Mouse (Mus musculus) kidney, adult 8-10 months (tissue): ENCODE measurements around the gene Gm43552.
A peak's percentile ranks its signal among the peaks of the same experiment; 100 is the strongest.
"Not testable (repeated sequence)": the region's sequence is repeated elsewhere in the genome, so short reads cannot be mapped to it uniquely, and the experiment has no call there.

Source experiments
- DNase-seq, 2 experiments: peaks; one replicate each; pipeline ENCODE4 v3.0.0; 2022

Gene Gm43552

DNA sequence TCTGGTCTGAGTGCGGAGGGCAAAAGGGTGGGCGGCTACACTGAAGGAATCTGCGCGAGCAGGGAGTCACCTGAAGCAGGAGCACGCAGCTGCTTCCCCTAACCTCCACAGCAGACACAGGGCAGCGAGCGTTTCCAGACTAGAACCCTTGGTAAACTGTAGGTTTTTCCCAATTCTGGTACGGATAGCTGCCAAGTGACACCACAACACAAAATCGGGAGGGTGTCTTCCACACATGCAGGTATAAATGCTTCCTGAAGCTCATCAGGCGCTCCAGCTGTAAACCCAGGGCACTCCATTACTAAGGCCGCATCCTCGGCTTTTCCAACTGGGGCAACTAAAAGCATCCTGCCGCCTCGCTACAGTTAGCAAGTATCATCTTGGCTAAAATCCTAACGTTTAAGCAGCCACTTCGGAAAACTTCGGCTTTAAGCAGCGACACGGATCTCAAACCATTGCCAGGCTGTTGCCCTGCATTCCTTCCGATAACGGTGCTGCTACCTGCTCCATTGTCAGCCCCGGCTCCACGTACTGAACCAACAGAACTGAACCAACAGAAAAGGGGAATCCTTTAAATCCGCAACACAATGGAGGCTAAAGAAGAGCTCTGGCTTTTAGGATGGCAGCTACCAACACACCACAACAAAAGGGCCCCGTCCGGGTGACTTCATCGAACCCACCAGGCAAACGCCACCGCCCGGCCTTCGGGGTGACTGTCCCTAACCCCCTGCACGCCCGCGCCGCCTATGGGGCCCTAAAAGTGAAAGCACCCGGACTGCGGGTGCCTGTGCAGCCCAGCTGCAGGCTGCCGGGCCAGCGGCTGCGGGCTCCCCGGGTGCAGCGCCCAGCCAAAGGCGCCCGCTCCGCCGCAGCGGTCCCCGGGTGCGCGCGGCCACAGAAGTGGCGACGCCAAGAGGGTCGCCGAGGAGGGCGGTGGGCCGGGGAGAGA is 592 bp downstream of the Gm43552 start:
- DNase-seq = peak; percentile 37 to 51

DNA sequence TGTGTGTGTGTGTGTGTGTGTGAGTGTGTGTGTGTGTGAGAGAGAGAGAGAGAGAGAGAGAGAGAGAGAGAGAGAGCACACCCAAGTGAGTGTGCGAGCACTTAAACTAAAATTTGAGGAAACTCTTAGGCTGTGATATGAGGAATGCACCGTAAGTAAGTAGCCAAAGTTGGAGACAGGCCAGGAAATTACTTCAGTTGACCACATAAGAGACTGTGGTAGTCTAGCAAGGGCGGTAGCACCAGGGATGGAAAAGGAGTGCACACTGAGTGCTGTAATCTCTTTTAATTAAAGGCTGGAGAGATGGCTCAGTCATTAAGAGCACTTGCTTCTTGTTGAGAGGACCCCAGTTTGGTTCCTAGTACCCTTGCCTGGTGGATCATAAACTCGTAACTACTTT is 2.8 kb downstream of the Gm43552 start:
- peak in 1 of 2 experiments; percentile 19 for DNase-seq

DNA sequence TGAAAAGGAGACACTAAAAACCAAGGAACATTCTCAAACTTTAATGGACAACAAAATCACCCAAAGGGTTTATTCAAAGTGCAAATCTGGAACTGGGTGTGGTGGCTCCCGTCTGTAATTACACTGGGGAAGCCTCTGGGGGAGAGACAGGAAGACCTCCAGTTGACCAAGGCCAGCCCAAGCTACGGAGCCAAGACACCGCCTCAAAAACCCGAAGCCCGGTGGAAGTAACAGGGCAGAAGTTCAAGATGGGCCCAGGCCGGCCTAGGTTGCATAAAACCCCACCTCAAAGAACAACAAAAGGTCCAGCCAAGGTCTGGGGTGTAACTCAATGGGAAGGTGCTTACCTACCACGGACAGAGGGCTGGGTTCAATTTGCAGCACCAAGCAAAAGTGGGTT is 3.9 kb downstream of the Gm43552 start:
- DNase-seq = no peak

DNA sequence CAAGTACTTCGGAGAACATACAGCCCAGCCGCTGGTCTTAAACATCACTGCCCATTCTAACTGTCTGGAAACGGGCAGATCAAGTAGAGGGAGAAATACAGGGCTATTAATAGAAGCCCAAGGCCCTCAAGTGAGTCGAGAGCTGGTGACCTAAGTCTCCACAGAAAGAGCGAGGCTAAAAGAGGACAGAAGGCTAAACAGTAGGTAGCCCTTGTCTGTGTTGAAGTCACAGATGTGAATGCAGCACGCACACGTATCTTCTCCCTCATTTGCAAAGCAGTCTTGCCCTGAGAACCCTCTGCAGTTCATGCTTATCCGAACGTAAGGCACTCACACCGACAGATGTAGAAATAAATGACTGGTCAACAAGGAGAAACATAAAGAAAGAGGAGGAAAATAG is 5.3 kb downstream of the Gm43552 start:
- DNase-seq = no peak

DNA sequence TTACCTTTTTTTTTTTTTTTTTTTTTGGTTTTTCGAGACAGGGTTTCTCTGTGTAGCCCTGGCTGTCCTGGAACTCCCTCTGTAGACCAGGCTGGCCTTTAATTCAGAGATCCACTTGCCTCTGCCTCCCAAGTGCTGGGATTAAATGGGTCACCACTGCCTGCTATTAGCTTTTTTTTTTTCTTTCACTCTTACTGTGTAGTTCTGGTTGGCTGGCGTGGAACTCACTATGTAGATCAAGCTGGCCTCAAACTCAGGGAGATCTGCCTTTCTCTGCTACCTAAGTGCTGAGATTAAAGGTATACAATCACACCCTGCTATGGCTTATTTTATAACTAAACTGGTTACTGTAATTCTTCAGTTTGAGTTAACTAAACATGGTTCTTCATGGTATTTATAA is 6.1 kb downstream of the Gm43552 start:
- DNase-seq = no peak

DNA sequence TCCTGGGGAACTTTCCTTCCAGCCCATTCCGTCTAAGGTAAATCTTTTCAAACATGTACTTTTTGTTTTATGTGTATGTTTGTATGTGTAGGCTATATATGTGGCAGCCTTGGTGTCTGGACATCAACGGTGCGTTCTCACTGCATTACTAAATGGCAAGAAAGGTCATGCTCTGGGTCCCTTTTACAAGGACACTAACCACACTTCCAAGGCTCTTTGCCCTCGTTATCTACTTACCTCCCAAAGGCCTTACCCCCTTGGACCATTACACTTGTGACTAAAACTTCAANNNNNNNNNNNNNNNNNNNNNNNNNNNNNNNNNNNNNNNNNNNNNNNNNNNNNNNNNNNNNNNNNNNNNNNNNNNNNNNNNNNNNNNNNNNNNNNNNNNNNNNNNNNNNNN is 9.6 kb downstream of the Gm43552 start:
- DNase-seq = no peak

DNA sequence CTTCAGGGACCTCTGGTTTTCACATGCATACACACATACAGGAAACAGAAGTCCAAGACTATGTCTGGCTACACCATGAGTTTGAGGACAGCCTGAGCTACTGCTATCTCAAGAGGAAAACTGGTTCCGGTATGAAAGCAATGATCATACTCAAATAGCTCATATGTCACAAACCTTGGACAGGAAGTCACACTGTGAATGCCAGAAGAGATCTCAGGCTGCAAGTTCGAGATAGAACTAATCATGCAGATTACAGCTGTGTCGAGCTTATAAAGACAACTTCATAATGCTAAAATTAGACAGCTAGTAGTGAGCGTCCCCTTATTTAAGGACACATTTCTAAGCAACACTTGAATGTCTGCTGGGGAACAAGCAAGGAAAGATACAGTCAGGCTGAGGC is 12.1 kb downstream of the Gm43552 start:
- no peak for DNase-seq

DNA sequence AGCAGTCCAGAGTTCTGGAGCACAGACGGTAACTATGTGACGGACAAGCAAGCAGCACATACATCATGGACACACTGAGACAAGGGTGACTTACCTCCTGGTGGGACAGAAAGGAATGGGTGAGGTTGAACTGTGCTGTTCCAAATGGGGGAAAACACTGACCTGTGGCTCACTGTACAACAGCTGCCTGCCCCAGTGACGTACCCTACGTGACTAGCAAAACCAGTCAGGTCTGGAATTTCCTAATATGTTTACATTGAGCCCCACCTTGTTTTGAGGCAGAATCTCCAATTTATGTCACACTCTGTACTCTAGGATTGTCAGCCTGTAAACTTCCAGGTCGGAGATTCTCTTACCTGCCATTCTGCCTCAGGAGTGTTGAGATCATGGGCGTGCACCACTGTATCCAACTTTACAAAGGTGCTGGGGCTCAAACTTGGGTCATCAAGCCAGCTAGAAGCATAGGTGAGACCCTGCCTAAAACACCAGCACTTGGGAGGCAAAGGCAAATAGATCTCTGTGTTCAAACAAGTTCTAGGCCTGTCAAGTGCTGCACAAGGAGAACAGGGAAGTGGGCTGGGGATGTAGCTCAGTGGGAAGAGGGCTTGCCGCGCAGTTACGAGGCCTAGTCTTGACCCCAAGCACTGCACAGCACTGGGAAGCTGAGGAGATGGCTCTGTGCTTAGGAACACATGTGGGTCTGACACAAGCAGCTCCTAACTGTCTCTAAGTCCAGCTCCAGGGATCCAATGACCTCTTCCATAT is 12.8 kb downstream of the Gm43552 start:
- no peak for DNase-seq

DNA sequence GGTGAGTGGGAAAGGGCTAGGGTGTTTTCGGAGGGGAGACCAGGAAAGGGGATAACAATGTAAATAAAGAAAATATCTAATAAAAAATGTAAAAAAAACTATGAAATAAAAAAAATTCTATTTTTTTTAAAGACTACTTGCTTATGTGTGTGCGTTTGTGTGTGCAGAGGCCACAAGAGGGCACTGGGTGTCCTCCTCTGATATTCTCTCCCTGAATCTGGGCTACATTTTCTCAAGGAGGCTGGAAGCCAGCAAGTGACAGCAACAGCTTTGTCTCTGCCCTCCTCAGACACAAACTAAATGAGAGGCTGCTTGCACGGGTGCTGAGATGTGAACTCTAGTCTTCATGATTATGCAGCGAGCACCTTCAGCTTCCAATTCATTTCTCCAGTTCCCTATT is 14.4 kb downstream of the Gm43552 start:
- no peak for DNase-seq

DNA sequence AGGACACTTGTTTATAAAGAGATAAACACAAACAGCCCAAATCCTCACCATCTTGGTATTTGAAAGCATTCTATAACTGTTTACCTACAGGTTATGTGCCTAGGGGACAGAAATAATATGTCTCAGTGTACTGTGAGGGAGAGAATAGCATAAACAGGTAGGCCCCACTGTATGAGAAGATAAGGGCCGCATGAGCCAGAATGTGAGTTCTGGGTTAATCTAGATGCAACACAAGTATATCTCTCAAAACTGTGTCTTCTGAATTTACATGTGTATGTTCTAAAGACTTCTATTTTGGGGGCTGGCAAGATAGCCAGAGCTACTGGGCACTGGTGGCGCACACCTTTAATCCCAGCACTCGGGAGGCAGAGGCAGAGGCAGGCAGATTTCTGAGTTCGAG is 15.9 kb downstream of the Gm43552 start:
- not testable (repeated sequence) for DNase-seq

DNA sequence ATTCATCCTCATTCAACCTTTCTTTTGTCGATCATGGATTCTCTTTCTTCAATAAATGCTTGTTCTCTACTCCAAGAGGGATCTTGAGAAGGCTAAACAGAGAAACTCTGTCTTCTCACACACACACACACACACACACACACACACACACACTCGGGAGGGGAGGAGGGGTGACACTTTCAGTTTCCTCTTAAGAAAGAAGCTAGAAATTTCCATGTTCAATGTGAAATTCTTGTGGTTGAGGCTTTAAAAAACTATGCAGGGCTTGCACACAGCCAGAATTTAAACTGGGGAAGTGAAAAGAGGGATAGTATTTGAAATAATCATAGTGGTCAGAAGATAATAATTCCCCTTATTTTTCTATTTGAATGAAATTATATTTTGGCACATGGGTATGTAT is 16.8 kb downstream of the Gm43552 start:
- peak in 1 of 2 experiments; percentile 8 for DNase-seq

DNA sequence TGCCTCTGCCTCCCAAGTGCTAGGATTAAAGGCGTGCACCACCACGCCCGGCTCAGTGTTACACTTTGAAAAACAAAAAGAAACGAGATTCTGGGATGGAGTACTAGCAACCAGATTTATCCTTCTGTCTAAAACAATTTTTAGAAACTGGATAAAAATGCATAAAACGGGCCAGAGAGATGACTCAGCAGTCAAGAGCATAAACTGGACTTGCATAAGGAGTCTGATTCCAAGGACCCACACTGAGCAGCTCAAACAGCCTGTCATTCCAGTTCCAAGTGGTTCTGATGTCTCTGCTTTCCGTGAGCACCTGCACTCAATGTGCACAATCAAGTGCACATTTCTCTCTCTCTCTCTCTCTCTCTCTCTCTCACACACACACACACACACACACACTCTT is 22.9 kb downstream of the Gm43552 start:
- no peak for DNase-seq

DNA sequence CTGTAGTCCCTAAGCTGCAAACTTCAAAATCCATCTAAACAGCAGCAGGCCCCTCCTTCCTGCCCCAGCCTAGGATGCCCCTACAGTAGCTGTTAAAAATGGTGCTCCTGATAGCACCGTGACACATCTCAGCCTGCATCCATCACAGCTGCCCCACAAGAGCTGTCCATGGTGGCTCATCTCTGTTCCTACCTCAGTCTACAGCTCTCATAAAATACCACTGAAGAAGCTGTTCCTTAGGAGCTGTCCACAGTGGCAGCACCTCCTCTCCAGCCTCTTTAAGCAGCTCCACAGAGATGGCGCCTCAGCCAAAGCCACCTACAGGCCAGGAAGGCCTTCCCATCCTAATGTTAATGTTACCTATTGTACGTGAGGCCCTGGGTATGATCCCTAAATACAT is 25.7 kb downstream of the Gm43552 start:
- no peak for DNase-seq

DNA sequence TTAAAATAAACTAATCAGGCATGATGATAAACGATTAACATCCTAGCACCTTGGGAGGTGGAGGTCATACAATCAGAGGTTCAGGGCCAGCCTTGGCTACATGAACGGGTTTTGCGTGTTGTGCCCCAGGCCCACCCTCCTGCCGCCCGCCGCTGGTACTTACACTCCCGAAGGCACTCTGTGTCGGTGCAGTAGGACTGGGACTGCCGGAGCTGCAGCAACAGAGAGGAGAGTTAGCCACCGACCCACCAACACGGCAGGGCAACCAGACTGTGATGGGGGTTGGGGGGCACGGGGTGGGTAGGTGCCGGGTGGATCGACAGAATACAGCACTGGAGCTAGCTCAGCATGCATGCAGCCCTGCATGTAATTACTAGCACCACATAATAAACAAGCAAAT is 32.3 kb downstream of the Gm43552 start:
- DNase-seq = no peak

DNA sequence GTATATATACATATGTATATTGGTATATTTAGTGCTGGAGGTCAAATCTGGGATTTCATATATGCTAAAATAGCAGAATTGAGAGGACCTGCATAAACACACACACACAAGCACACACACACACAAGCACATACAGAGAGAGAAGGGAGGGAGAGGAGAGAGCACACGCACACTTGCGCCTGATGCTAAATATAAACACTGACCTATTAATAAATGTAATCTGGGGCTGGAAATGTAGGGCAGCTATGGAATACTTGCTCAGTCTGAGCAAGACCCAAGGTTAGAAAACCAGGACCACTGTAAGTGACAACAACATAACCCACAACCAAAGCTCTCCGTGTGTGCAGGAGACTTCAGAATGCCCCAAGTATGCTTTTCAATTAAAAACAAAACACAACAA is 33.2 kb downstream of the Gm43552 start:
- DNase-seq = no peak

DNA sequence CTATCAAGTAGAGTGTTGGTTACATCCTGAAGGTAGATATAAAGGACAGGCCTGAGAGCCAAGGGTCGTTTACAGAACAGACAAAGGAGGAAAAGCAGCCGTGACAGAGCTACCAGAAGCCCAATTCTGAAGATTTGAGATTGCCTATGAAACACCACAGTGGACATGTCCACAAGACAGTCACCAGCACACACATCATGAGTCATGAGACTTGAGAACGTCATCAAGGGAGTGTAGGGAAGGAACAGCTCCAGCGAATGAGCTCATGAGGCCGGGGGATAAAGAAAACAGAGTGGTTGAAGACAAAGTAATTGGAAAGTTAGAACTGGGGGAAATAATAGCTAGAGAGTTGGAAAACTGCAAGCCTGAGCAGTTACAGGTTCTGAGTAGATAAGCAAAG is 34.8 kb downstream of the Gm43552 start:
- DNase-seq = no peak

DNA sequence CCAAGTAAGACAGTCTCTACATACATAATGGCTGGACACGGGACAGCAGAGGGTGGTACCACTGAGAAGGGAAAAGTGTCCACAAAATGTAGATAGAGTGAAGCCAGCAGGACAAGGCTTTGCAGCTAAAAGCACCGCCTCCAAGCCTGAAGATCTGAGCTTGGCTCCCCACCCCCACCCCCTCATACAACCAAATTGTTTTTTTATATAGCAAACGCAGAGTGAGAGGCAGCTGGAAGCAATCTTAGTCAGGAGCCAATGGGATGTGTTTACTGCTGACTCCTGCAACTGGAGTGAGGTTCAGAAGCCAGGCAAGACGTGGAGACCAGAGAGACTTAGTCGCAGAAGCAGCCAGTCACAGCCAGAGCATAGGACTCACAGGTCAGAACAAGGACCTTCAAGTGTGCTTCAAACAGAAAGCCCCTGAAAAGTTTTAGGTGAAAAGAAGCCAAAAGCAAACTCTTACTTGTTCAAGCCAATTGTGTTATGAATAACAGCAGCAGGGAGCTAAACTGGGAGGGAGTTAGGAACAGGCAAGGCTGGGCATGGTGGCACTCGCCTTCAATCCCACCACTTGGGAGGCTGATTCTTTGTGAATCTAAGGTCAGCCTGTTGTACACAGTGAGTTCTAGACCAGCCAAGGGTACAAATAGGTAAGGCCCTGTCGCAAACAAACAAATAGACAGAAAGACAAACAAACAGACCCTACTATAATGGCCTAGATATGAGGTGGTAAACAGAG is 35.4 kb downstream of the Gm43552 start:
- peak in 1 of 2 experiments; percentile 29 for DNase-seq

DNA sequence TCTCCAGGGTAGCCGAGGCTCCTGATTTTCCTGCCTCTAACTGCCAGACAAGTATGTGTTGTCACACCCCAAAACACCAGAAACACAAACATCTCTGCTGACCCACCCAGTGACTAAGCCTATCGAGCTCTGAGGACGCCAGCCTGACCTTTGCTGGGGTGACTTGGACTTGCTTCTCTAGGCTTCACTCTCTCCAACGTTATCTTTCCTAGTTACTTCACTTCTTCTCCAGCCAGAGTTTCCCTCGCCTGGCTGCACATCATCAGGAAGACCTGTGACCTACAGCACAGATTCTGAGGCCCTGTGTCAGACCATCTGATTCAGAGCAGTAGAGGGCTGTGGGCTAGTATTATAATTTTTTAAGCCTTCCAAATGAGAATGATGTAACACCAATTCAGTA is 37.9 kb downstream of the Gm43552 start:
- no peak for DNase-seq

DNA sequence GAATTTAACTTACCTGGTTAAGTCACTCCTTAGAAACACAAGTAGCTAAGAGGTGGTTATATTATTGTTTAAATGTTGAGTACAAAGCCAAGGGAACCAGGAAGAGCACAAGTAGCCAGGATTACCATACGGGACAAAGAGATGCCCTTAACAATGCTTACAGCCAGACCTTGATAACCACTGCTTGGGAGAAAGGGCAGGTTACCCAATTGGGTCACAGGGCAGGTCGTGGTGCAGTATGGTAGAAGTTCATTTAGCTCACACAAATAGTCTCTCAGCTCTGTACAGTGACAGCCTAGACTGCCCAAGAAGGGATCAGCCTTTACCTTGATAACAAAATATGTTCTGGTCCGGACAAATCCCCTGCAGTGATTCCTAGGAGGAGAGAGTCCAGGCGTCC is 43.7 kb downstream of the Gm43552 start:
- DNase-seq = no peak

DNA sequence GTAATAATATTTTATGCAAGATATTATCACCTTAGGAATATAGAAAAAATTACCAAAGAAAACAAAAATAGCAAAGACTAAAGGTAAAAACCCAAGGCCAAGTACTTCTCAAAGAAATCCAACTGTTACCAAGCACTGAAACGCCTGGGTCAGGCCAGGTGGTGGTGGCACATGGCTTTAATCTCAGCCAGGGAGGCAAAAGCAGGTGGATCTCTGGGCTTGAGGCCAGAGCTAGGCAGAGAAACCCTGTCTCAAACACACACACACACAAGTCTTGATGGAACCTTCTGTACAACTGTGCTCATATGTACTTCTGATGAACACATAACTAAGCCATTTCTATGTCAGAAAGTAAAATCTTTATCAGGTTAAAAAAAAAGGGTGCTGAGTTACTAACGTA is 44.8 kb downstream of the Gm43552 start:
- no peak for DNase-seq

DNA sequence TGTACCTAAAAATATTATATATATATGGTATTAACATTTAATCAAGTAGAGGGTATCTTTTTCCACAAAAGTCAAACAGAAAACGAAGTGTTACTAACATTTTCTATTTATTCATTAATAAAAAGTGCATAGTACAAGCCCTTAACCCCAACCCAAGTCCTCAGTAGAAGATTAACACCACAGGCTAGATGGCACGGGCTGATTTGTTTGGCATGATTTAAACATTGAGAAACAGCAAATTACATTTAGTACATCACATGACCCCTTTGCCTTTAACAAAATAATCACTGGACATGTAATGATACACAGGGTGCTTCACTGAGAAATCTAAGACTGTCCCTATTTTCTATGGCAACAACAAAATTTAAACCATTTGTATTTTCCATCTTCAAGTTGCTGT is 45.9 kb downstream of the Gm43552 start:
- no peak for DNase-seq

DNA sequence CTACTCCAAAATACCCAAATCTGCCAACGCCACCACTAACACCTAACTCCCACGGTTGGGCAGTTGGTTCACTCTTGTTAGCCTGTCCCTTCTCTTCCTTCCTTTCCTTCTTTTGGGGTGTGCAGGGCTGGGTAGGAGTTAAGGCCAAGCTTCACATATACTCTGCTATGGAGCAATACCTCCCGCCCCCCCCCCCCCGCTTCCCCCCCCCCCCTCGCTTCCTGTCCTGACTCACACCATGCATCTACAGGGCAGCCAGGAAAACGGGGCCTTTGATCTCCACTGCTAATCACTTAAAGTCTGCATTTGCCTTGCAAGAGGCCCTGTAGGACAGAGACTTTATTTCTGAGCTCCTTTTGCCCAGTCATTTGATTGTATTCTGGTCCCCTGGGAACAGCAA is 47.7 kb downstream of the Gm43552 start:
- DNase-seq = no peak

DNA sequence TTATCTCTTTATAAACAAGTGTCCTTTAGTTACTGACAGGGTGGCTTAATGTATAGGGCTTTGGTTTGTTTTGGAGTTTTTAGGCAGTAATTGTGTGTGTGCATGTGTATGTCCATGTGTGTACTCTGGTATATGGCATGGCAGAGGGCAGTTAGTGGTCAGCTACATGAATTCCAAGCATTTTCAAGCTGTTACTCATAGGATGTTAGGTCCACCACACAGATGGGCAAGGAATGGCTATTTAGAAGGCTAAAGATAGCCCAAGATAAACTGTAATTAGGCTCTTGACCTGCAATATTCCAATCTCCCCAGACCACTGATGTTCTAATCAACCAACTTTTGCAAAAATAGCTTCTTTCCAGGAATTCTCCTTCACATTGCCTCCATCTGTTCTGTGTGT is 54.6 kb downstream of the Gm43552 start:
- DNase-seq = no peak
